ENCODE assay signal across 8 mouse cellular contexts in genomic region chr7:65155628-65156513, GRCm38 (mm10). TPM values are rescaled to one million over a fixed set of nuclear protein-coding genes. Genes with fewer than 3 reads are reported as not detected.
DNase-seq lines count a peak whose midpoint lies in the region; ATAC-seq and TF ChIP-seq lines count a peak whose summit lies in the region.

No protein-coding gene starts in this region.

- intact Hi-C loops in gastrocnemius, postnatal 14 days (cut with DNase I; ENCODE audit: low total_unique reads): no loop called here
- intact Hi-C loops in left cerebral cortex, postnatal 4 days (cut with DNase I): no loop called here

- H3K9ac ChIP-seq in hindbrain, embryonic 12.5 days: peak overlapping the region; percentile 83
- peak overlapping the region; percentile 46 for H3K9ac ChIP-seq in midbrain, embryonic 15.5 days

- peak overlapping the region; percentile 96 for H3K4me2 ChIP-seq in hindbrain, embryonic 12.5 days (replicated peaks)
- H3K4me2 ChIP-seq in midbrain, embryonic 15.5 days: peak overlapping the region; percentile 70

- H3K9me3 ChIP-seq in hindbrain, embryonic 12.5 days (replicated peaks): no peaks in the 10 kb centered on the region
- no peaks in the 10 kb centered on the region for H3K9me3 ChIP-seq in midbrain, embryonic 15.5 days

- DNase-seq in gastrocnemius, postnatal 14 days: peak; percentile 12
- DNase-seq in gastrocnemius, adult 18-20 months (ENCODE audit: low spot score): no peak
- peak; percentile 60 for DNase-seq in left cerebral cortex, postnatal 4 days
- peak; percentile 8 for DNase-seq in urinary bladder, postnatal 25 days (ENCODE audit: low spot score)

- H3K27ac ChIP-seq in bone marrow, adult 2 months (ENCODE audit: control insufficient read depth, insufficient read depth, low read depth, low read length, poor library complexity): no peak overlapping the region
- no peak overlapping the region for H3K27ac ChIP-seq in embryonic fibroblast, embryonic 13.5 days (ENCODE audit: insufficient read depth, low read length)
- H3K27ac ChIP-seq in hindbrain, embryonic 12.5 days: peak overlapping the region; percentile 85
- H3K27ac ChIP-seq in midbrain, embryonic 15.5 days: peak overlapping the region; percentile 84

- no peaks in the 10 kb centered on the region for H3K4me1 ChIP-seq in bone marrow, adult 2 months (ENCODE audit: control insufficient read depth, insufficient read depth, low read length)
- no peaks in the 10 kb centered on the region for H3K4me1 ChIP-seq in embryonic fibroblast, embryonic 13.5 days (ENCODE audit: control insufficient read depth, insufficient read depth, low read length)
- H3K4me1 ChIP-seq in hindbrain, embryonic 12.5 days: peaks cover 20% of the 10 kb centered on the region
- peaks cover 24% of the 10 kb centered on the region for H3K4me1 ChIP-seq in midbrain, embryonic 15.5 days

- peaks cover 25% of the 10 kb centered on the region for H3K27me3 ChIP-seq in hindbrain, embryonic 12.5 days
- peaks cover 17% of the 10 kb centered on the region for H3K27me3 ChIP-seq in midbrain, embryonic 15.5 days (replicated peaks)

- peak; percentile 92 for ATAC-seq in hindbrain, embryonic 12.5 days (ENCODE audit: low FRiP score)
- peak; percentile 94 for ATAC-seq in midbrain, embryonic 15.5 days (replicated peaks)

- TF ChIP-seq CTCF in bone marrow, adult 2 months (IDR thresholded peaks at IDR 0.05; ENCODE audit: control insufficient read depth, insufficient read depth, low read length): no peak
- TF ChIP-seq CTCF in embryonic fibroblast, embryonic 13.5 days (IDR thresholded peaks at IDR 0.05; ENCODE audit: borderline replicate concordance, insufficient read depth, low read length): no peak

- H3K36me3 ChIP-seq in hindbrain, embryonic 12.5 days: no peaks in the 10 kb centered on the region
- H3K36me3 ChIP-seq in midbrain, embryonic 15.5 days (replicated peaks): no peaks in the 10 kb centered on the region

- WGBS in bone marrow, adult 2 months: 4% methylated on average over 122 of the region's 122 CpGs
- WGBS in hindbrain, embryonic 12.5 days: under 1% methylated on average over 118 of the region's 122 CpGs
- under 1% methylated on average over 109 of the region's 122 CpGs for WGBS in midbrain, embryonic 15.5 days

- peak overlapping the region; percentile 2 for H3K4me3 ChIP-seq in bone marrow, adult 2 months (replicated peaks; ENCODE audit: control insufficient read depth, low read depth, low read length)
- peak overlapping the region; percentile 38 for H3K4me3 ChIP-seq in embryonic fibroblast, embryonic 13.5 days (ENCODE audit: insufficient read depth, low read length)
- H3K4me3 ChIP-seq in hindbrain, embryonic 12.5 days: peak overlapping the region; percentile 72
- peak overlapping the region; percentile 75 for H3K4me3 ChIP-seq in midbrain, embryonic 15.5 days

- no peak for TF ChIP-seq POLR2A in bone marrow, adult 2 months (IDR thresholded peaks at IDR 0.05; ENCODE audit: borderline replicate concordance, control insufficient read depth, low read depth, low read length)
- no peak for TF ChIP-seq POLR2A in embryonic fibroblast, embryonic 13.5 days (IDR thresholded peaks at IDR 0.05; ENCODE audit: low read depth, low read length)

RNA-seq across cellular contexts. Expression of gene Fam189a1, which starts 0.5 kb away (rescaled TPM):
- total RNA-seq in gastrocnemius, postnatal 14 days (2021): under 1 TPM in 1 of 2 experiments, not detected in 1; 0.09 TPM
- under 1 TPM in 1 of 2 experiments, not detected in 1; 0.17 TPM for total RNA-seq in gastrocnemius, adult 18-20 months (2021)
- not detected in 2 replicates for polyA plus RNA-seq in bone marrow, adult 2 months (2011; ENCODE audit: insufficient read depth, insufficient read length, low replicate concordance, missing spikeins)
- 0.17 and 1.4 TPM in 2 replicates for polyA plus RNA-seq in embryonic fibroblast, embryonic 13.5 days (2011; ENCODE audit: insufficient read length, low read depth, missing spikeins)
- polyA plus RNA-seq in hindbrain, embryonic 12.5 days (2016; fragmentation: Nextera tagmentation; extraction: Ambion mirVana): 4.4 and 7.7 TPM in 2 replicates
- 10 to 100 TPM; 26.4 to 34.3 TPM for total RNA-seq in left cerebral cortex, postnatal 4 days (2021)
- 12.1 and 12.6 TPM in 2 replicates for polyA plus RNA-seq in midbrain, embryonic 15.5 days (2015; fragmentation: Nextera tagmentation; extraction: Ambion mirVana)

Comparison
In these comparisons a context has a peak if more than half of its experiments do, and no peak if none do; other contexts are left out.
1. H3K27ac ChIP-seq: peak in hindbrain, embryonic 12.5 days (single experiment) and midbrain, embryonic 15.5 days (single experiment); none in bone marrow, adult 2 months (single experiment) and embryonic fibroblast, embryonic 13.5 days (single experiment).
2. H3K4me3 ChIP-seq: peak in every context shown above with its lines; median percentile 75 in midbrain, embryonic 15.5 days; 72 in hindbrain, embryonic 12.5 days; 38 in embryonic fibroblast, embryonic 13.5 days; 2 in bone marrow, adult 2 months.